Mouse (Mus musculus) heart, embryonic 15.5 days (tissue): ENCODE measurements around the gene Eno3. TPM values are rescaled to one million over a fixed set of nuclear protein-coding genes. Genes with fewer than 3 reads are reported as not detected.

Experiments used
- ATAC-seq: fragments of 200-750 bp; cut with Nextera tagmentation; replicated peaks from 2 replicates; pipeline ENCODE4 v1.8.0; 2017; ENCODE audit warnings: low read depth, moderate TSS enrichment; ENCODE audit not compliant: insufficient number of reproducible peaks, insufficient read depth, low FRiP score
- H3K27ac ChIP-seq: fragments of 300-500 bp; sonication (generic); 2 replicates; pipeline ENCODE4 v1.5.1; 2015; ENCODE audit warnings: mild to moderate bottlenecking, inconsistent platforms
- H3K27me3 ChIP-seq: fragments of 300-500 bp; sonication (generic); 2 replicates; pipeline ENCODE4 v1.6.1; 2015; ENCODE audit warnings: inconsistent platforms
- H3K36me3 ChIP-seq: fragments of 300-500 bp; sonication (generic); 2 replicates; pipeline ENCODE4 v1.6.1; 2015; ENCODE audit warnings: mild to moderate bottlenecking, inconsistent platforms
- H3K4me1 ChIP-seq: fragments of 300-500 bp; sonication (generic); replicated peaks from 2 replicates; pipeline ENCODE4 v1.6.1; 2015; ENCODE audit warnings: inconsistent platforms
- H3K4me2 ChIP-seq: fragments of 300-500 bp; sonication (generic); 2 replicates; pipeline ENCODE4 v1.6.1; 2015; ENCODE audit warnings: inconsistent platforms, mild to moderate bottlenecking, moderate library complexity
- H3K4me3 ChIP-seq: fragments of 300-500 bp; sonication (generic); 2 replicates; pipeline ENCODE4 v1.5.1; 2015; ENCODE audit warnings: mild to moderate bottlenecking, inconsistent platforms
- H3K9ac ChIP-seq: fragments of 300-500 bp; sonication (generic); 2 replicates; pipeline ENCODE4 v1.6.1; 2015; ENCODE audit warnings: mild to moderate bottlenecking, inconsistent platforms
- H3K9me3 ChIP-seq: fragments of 300-500 bp; sonication (generic); replicated peaks from 2 replicates; pipeline ENCODE4 v1.6.1; 2016; ENCODE audit warnings: inconsistent platforms
- WGBS: fragments of 180-500 bp; shearing (Covaris S2); methylation state at CpG from one replicate; pipeline ENCODE4 v1.1.7; 2015; ENCODE audit warnings: mixed read lengths; 5-methylcytosine and 5-hydroxymethylcytosine counted together
- polyA plus RNA-seq: library from polyadenylated mRNA; unstranded; fragments of >200 nt; fragmentation: Nextera tagmentation; extraction: Ambion mirVana; gene quantifications from 2 replicates; pipeline ENCODE4 v1.2.1, GENCODE M21; 2015

Eno3 gene
- polyA plus RNA-seq, 1 experiment from 2014 or later, result 492 TPM

- 69% methylated on average over 5 of the region's 5 CpGs for WGBS
Observed at GRCm38 (mm10) chr11:70658521-70658920, 1.5 kb downstream of the Eno3 start.

GRCm38 (mm10) chr11:70658942-70659341, 1.9 kb downstream of the Eno3 start:
- Histone ChIP-seq H3K36me3 (peaks cover 30% of the 10 kb centered on the region), H3K27ac (no peak overlapping the region), H3K9ac (no peak overlapping the region), H3K4me2 (peak overlapping the region; percentile 93), H3K4me1 (peaks cover 53% of the 10 kb centered on the region), H3K27me3 (no peaks in the 10 kb centered on the region), H3K4me3 (peak overlapping the region; percentile 98), H3K9me3 (no peaks in the 10 kb centered on the region)
- ATAC-seq, result no peak
- 56% methylated on average over 8 of the region's 8 CpGs for WGBS

More at GRCm38 (mm10) chr11:70658521-70658920, 1.5 kb downstream of the Eno3 start:
- no peak for ATAC-seq
- Histone ChIP-seq H3K9ac (peak overlapping the region; percentile 59), H3K27me3 (no peaks in the 10 kb centered on the region), H3K4me1 (peaks cover 53% of the 10 kb centered on the region), H3K4me2 (peak overlapping the region; percentile 93), H3K9me3 (no peaks in the 10 kb centered on the region), H3K27ac (peak overlapping the region; percentile 99), H3K4me3 (peak overlapping the region; percentile 98), H3K36me3 (peaks cover 28% of the 10 kb centered on the region)

GRCm38 (mm10) chr11:70660571-70660970, 3.6 kb downstream of the Eno3 start:
- H3K27me3 ChIP-seq, result no peaks in the 10 kb centered on the region
- 83% methylated on average over 8 of the region's 8 CpGs for WGBS
- H3K4me3 ChIP-seq, result no peak overlapping the region
- no peaks in the 10 kb centered on the region for H3K9me3 ChIP-seq
- peaks cover 46% of the 10 kb centered on the region for H3K36me3 ChIP-seq
- H3K4me2 ChIP-seq, result no peak overlapping the region
- peaks cover 49% of the 10 kb centered on the region for H3K4me1 ChIP-seq
- no peak for ATAC-seq
- no peak overlapping the region for H3K27ac ChIP-seq
- no peak overlapping the region for H3K9ac ChIP-seq

- Histone ChIP-seq H3K4me1 (peaks cover 39% of the 10 kb centered on the region), H3K4me3 (no peak overlapping the region), H3K36me3 (peaks cover 56% of the 10 kb centered on the region), H3K9ac (no peak overlapping the region), H3K27me3 (no peaks in the 10 kb centered on the region), H3K27ac (no peak overlapping the region), H3K9me3 (no peaks in the 10 kb centered on the region), H3K4me2 (no peak overlapping the region)
- 72% methylated on average over 8 of the region's 8 CpGs for WGBS
- ATAC-seq, result no peak
Observed at GRCm38 (mm10) chr11:70663101-70663500, 6.1 kb downstream of the Eno3 start.

- ATAC-seq, result no peak
Observed at GRCm38 (mm10) chr11:70663957-70664356, 7.0 kb downstream of the Eno3 start.

GRCm38 (mm10) chr11:70664741-70665140, 7.7 kb downstream of the Eno3 start:
- peaks cover 56% of the 10 kb centered on the region for H3K36me3 ChIP-seq
- peaks cover 28% of the 10 kb centered on the region for H3K4me1 ChIP-seq
- no peak for ATAC-seq
- no peaks in the 10 kb centered on the region for H3K9me3 ChIP-seq
- WGBS, result 93% methylated on average over 9 of the region's 9 CpGs
- no peak overlapping the region for H3K27ac ChIP-seq
- no peak overlapping the region for H3K4me2 ChIP-seq
- H3K4me3 ChIP-seq, result no peak overlapping the region
- H3K9ac ChIP-seq, result no peak overlapping the region
- no peaks in the 10 kb centered on the region for H3K27me3 ChIP-seq

More at GRCm38 (mm10) chr11:70663957-70664356, 7.0 kb downstream of the Eno3 start:
- Histone ChIP-seq H3K27me3 (no peaks in the 10 kb centered on the region), H3K4me2 (no peak overlapping the region), H3K4me1 (peaks cover 31% of the 10 kb centered on the region), H3K9me3 (no peaks in the 10 kb centered on the region), H3K36me3 (peaks cover 56% of the 10 kb centered on the region), H3K27ac (no peak overlapping the region; the same call in 1 of the 2 replicates), H3K4me3 (no peak overlapping the region), H3K9ac (no peak overlapping the region)
- 65% methylated on average over 6 of the region's 6 CpGs for WGBS

GRCm38 (mm10) chr11:70666687-70667086, 9.7 kb downstream of the Eno3 start:
- no peak overlapping the region for H3K9ac ChIP-seq
- no peaks in the 10 kb centered on the region for H3K9me3 ChIP-seq
- H3K36me3 ChIP-seq, result peaks cover 44% of the 10 kb centered on the region
- no peaks in the 10 kb centered on the region for H3K27me3 ChIP-seq
- peaks cover 26% of the 10 kb centered on the region for H3K4me1 ChIP-seq
- no peak for ATAC-seq
- no peak overlapping the region for H3K4me3 ChIP-seq
- WGBS, result 94% methylated on average over 8 of the region's 8 CpGs
- H3K27ac ChIP-seq, result no peak overlapping the region
- H3K4me2 ChIP-seq, result no peak overlapping the region

GRCm38 (mm10) chr11:70667271-70668150, 10.5 kb downstream of the Eno3 start:
- no peaks in the 10 kb centered on the region for H3K9me3 ChIP-seq
- ATAC-seq, result no peak
- peaks cover 36% of the 10 kb centered on the region for H3K36me3 ChIP-seq
- peak overlapping the region; percentile 49 for H3K9ac ChIP-seq
- H3K4me2 ChIP-seq, result peak overlapping the region; percentile 68
- peaks cover 26% of the 10 kb centered on the region for H3K4me1 ChIP-seq
- H3K4me3 ChIP-seq, result peak overlapping the region; percentile 61
- WGBS, result 64% methylated on average over 14 of the region's 14 CpGs
- peak overlapping the region; percentile 97 for H3K27ac ChIP-seq
- no peaks in the 10 kb centered on the region for H3K27me3 ChIP-seq

- H3K36me3 ChIP-seq, result peaks cover 28% of the 10 kb centered on the region
- no peaks in the 10 kb centered on the region for H3K9me3 ChIP-seq
- H3K4me3 ChIP-seq, result peak overlapping the region; percentile 61
- H3K4me1 ChIP-seq, result peaks cover 23% of the 10 kb centered on the region
- no peaks in the 10 kb centered on the region for H3K27me3 ChIP-seq
- peak overlapping the region; percentile 97 for H3K27ac ChIP-seq
- peak overlapping the region; percentile 49 for H3K9ac ChIP-seq
- peak overlapping the region; percentile 68 for H3K4me2 ChIP-seq
- ATAC-seq, result no peak; the same call in 1 of the 2 replicates
- WGBS, result under 1% methylated on average over 15 of the region's 15 CpGs
Observed at GRCm38 (mm10) chr11:70668335-70668770, 11.4 kb downstream of the Eno3 start.

- H3K27ac ChIP-seq, result peak within 1 kb of the TSS; percentile 97
- peak within 1 kb of the TSS; percentile 61 for H3K4me3 ChIP-seq
- ATAC-seq, result peak; percentile 94
- no peaks in the 10 kb centered on the region for H3K9me3 ChIP-seq
- peaks cover 23% of the 10 kb centered on the region for H3K4me1 ChIP-seq
- H3K9ac ChIP-seq, result peak within 1 kb of the TSS; percentile 77
- H3K36me3 ChIP-seq, result peaks cover 26% of the 10 kb centered on the region
- peak within 1 kb of the TSS; percentile 88 for H3K4me2 ChIP-seq
- under 1% methylated on average over 44 of the region's 44 CpGs for WGBS
- H3K27me3 ChIP-seq, result no peaks in the 10 kb centered on the region
Observed at GRCm38 (mm10) chr11:70668771-70669505, 11.9 kb downstream of the Eno3 start, which contains the start of gene Spag7. Spag7 (minus strand) TSS chr11:70669416.
